Mouse (Mus musculus): Measurements from ENCODE around the gene Dbi. TPM values are rescaled to one million over a fixed set of nuclear protein-coding genes. Genes with fewer than 3 reads are reported as not detected.

The Dbi gene
- polyA plus RNA-seq, 1 experiment from 2014 or later = 421 TPM

DNA sequence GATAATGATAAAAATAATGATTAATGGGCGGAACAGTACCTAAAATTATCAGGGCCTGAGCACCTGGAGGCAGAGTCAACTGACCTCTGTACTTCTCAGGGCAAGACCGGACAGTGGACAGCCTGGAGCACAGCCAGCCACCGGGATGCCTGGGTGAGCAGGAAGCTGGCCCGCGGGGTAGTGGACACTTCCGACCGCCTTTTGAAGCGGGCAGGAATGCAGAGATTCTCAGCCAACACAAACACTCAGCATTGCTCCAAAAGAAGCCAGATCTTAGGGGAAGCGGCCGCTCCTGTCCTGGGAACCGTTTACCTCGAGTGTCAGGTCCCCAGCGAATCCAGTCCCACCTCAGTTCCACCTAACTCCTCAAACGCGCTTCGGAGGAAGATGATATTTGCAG, 48.0 kb downstream of the Dbi start:
- ATAC-seq (ENCODE audit: insufficient read depth) (no peak), DNase-seq (peak; percentile 63)
- Histone ChIP-seq H3K9me3 (ENCODE audit: low read depth, low read length) (no peaks in the 10 kb centered on the region), H3K4me2 (peak overlapping the region; percentile 84), H3K9ac (peak overlapping the region; percentile 20; the same call in 1 of the 2 replicates), H3K4me1 (ENCODE audit: insufficient read depth) (peaks cover 4% of the 10 kb centered on the region), H3K36me3 (ENCODE audit: insufficient read depth) (no peaks in the 10 kb centered on the region), H3K27me3 (ENCODE audit: insufficient read depth, low read length) (no peaks in the 10 kb centered on the region), H3K4me3 (ENCODE audit: low read depth, low read length) (peak overlapping the region; percentile 37), H3K27ac (ENCODE audit: low read depth) (no peak overlapping the region)
- no peak for TF ChIP-seq CTCF (IDR thresholded peaks at IDR 0.05; ENCODE audit: low read depth)
- WGBS = 5% methylated on average over 16 of the region's 16 CpGs

GRCm38 (mm10) chr1:120071133-120071532, 49.7 kb downstream of the Dbi start:
- no peak overlapping the region for H3K4me2 ChIP-seq
- TF ChIP-seq CTCF (IDR thresholded peaks at IDR 0.05; ENCODE audit: low read depth) = no peak
- peaks cover 4% of the 10 kb centered on the region for H3K4me1 ChIP-seq (ENCODE audit: insufficient read depth)
- 83% methylated on average over 4 of the region's 4 CpGs for WGBS
- H3K27me3 ChIP-seq (ENCODE audit: insufficient read depth, low read length) = no peaks in the 10 kb centered on the region
- H3K36me3 ChIP-seq (ENCODE audit: insufficient read depth) = no peaks in the 10 kb centered on the region
- no peak overlapping the region for H3K9ac ChIP-seq
- no peak for ATAC-seq (ENCODE audit: insufficient read depth)
- no peak overlapping the region for H3K27ac ChIP-seq (ENCODE audit: low read depth)
- no peak for DNase-seq
- no peak overlapping the region for H3K4me3 ChIP-seq (ENCODE audit: low read depth, low read length)
- no peaks in the 10 kb centered on the region for H3K9me3 ChIP-seq (ENCODE audit: low read depth, low read length)

DNA sequence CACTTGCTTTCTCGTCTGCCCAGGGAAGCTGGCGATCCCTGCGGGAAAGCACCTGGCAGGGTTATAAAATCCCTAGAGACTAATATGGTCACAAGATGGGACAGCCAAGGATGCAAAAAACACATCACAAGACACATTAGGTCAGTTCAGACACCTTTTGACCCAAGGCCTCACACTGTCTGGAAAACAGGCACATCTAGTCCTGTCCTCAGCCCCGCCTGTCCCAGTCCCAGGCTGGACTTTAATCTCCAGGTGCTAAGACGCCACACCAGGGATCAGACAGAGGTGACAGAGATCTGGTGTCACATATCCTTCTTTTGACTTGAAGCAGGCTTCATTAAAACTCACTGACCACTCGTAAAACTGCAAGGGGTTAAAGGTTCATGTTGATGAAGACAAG, 50.7 kb downstream of the Dbi start:
- Histone ChIP-seq H3K9ac (no peak overlapping the region), H3K9me3 (ENCODE audit: low read depth, low read length) (no peaks in the 10 kb centered on the region), H3K4me2 (no peak overlapping the region), H3K4me3 (ENCODE audit: low read depth, low read length) (no peak overlapping the region), H3K4me1 (ENCODE audit: insufficient read depth) (peaks cover 4% of the 10 kb centered on the region), H3K27me3 (ENCODE audit: insufficient read depth, low read length) (no peaks in the 10 kb centered on the region), H3K27ac (ENCODE audit: low read depth) (no peak overlapping the region), H3K36me3 (ENCODE audit: insufficient read depth) (no peaks in the 10 kb centered on the region)
- no peak for TF ChIP-seq CTCF (IDR thresholded peaks at IDR 0.05; ENCODE audit: low read depth)
- no peak for DNase-seq
- WGBS = 60% methylated on average over 6 of the region's 6 CpGs
- no peak for ATAC-seq (ENCODE audit: insufficient read depth)

- ATAC-seq (ENCODE audit: insufficient read depth) = peak; percentile 40; the same call in 1 of the 2 replicates
- 61% methylated on average over 5 of the region's 5 CpGs for whole genome bisulfite sequencing
Observed at GRCm38 (mm10) chr1:120069120-120069519, 51.8 kb downstream of the Dbi start.

GRCm38 (mm10) chr1:120066625-120067024, 54.3 kb downstream of the Dbi start:
- ATAC-seq (ENCODE audit: insufficient read depth) (no peak), DNase-seq (no peak)
- no peak for TF ChIP-seq CTCF (IDR thresholded peaks at IDR 0.05; ENCODE audit: low read depth)
- Histone ChIP-seq H3K27ac (ENCODE audit: low read depth) (no peak overlapping the region), H3K9ac (no peak overlapping the region), H3K36me3 (ENCODE audit: insufficient read depth) (no peaks in the 10 kb centered on the region), H3K4me1 (ENCODE audit: insufficient read depth) (no peaks in the 10 kb centered on the region), H3K9me3 (ENCODE audit: low read depth, low read length) (no peaks in the 10 kb centered on the region), H3K27me3 (ENCODE audit: insufficient read depth, low read length) (no peaks in the 10 kb centered on the region), H3K4me3 (ENCODE audit: low read depth, low read length) (no peak overlapping the region), H3K4me2 (no peak overlapping the region)
- WGBS = 75% methylated on average over 3 of the region's 3 CpGs

More at GRCm38 (mm10) chr1:120069120-120069519, 51.8 kb downstream of the Dbi start:
- Histone ChIP-seq H3K4me1 (ENCODE audit: insufficient read depth) (peaks cover 4% of the 10 kb centered on the region), H3K4me3 (ENCODE audit: low read depth, low read length) (no peak overlapping the region), H3K9me3 (ENCODE audit: low read depth, low read length) (no peaks in the 10 kb centered on the region), H3K36me3 (ENCODE audit: insufficient read depth) (no peaks in the 10 kb centered on the region), H3K27ac (ENCODE audit: low read depth) (no peak overlapping the region), H3K4me2 (no peak overlapping the region), H3K9ac (no peak overlapping the region), H3K27me3 (ENCODE audit: insufficient read depth, low read length) (no peaks in the 10 kb centered on the region)
- peak; percentile 36 for DNase-seq
- no peak for TF ChIP-seq CTCF (IDR thresholded peaks at IDR 0.05; ENCODE audit: low read depth)

GRCm38 (mm10) chr1:120066159-120066558, 54.7 kb downstream of the Dbi start:
- Histone ChIP-seq H3K9ac (no peak overlapping the region), H3K27ac (ENCODE audit: low read depth) (no peak overlapping the region), H3K4me3 (ENCODE audit: low read depth, low read length) (no peak overlapping the region), H3K36me3 (ENCODE audit: insufficient read depth) (no peaks in the 10 kb centered on the region), H3K27me3 (ENCODE audit: insufficient read depth, low read length) (no peaks in the 10 kb centered on the region), H3K4me2 (no peak overlapping the region), H3K4me1 (ENCODE audit: insufficient read depth) (no peaks in the 10 kb centered on the region), H3K9me3 (ENCODE audit: low read depth, low read length) (no peaks in the 10 kb centered on the region)
- DNase-seq (no peak), ATAC-seq (ENCODE audit: insufficient read depth) (no peak)
- WGBS = 76% methylated on average over 8 of the region's 8 CpGs
- no peak for TF ChIP-seq CTCF (IDR thresholded peaks at IDR 0.05; ENCODE audit: low read depth)

GRCm38 (mm10) chr1:120064036-120064682, 56.7 kb downstream of the Dbi start:
- no peak for ATAC-seq (ENCODE audit: insufficient read depth)
- 88% methylated on average over 11 of the region's 11 CpGs for WGBS

More at GRCm38 (mm10) chr1:120064036-120064682, 56.7 kb downstream of the Dbi start:
- H3K36me3 ChIP-seq (ENCODE audit: insufficient read depth) = no peaks in the 10 kb centered on the region
- H3K9me3 ChIP-seq (ENCODE audit: low read depth, low read length) = no peaks in the 10 kb centered on the region
- no peak for TF ChIP-seq CTCF (IDR thresholded peaks at IDR 0.05; ENCODE audit: low read depth)
- no peak for DNase-seq
- H3K4me3 ChIP-seq (ENCODE audit: low read depth, low read length) = no peak overlapping the region
- H3K4me2 ChIP-seq = no peak overlapping the region
- no peak overlapping the region for H3K9ac ChIP-seq
- no peak overlapping the region for H3K27ac ChIP-seq (ENCODE audit: low read depth)
- no peaks in the 10 kb centered on the region for H3K27me3 ChIP-seq (ENCODE audit: insufficient read depth, low read length)
- no peaks in the 10 kb centered on the region for H3K4me1 ChIP-seq (ENCODE audit: insufficient read depth)

Other genes with a start within 250 kb of the Dbi start
- gene Tmem177, start 207.9 kb downstream of the Dbi start, polyA plus RNA-seq (2014; fragmentation: Nextera tagmentation; extraction: Ambion mirVana) = 6.4 and 8.4 TPM in 2 replicates
- not detected in 2 replicates for gene Cfap221, start 123.8 kb downstream of the Dbi start, polyA plus RNA-seq (2014; fragmentation: Nextera tagmentation; extraction: Ambion mirVana)
- gene Sctr, start 114.2 kb downstream of the Dbi start, polyA plus RNA-seq (2014; fragmentation: Nextera tagmentation; extraction: Ambion mirVana) = 0.16 and 0.29 TPM in 2 replicates
- 7.4 and 8.0 TPM in 2 replicates for gene Tmem37, start 47.0 kb downstream of the Dbi start, polyA plus RNA-seq (2014; fragmentation: Nextera tagmentation; extraction: Ambion mirVana)
- gene 3110009E18Rik, start 109 bp upstream of the Dbi start, polyA plus RNA-seq (2014; fragmentation: Nextera tagmentation; extraction: Ambion mirVana) = 15.4 and 17.2 TPM in 2 replicates
- 2.3 and 2.9 TPM in 2 replicates for gene Steap3, start 151.6 kb upstream of the Dbi start, polyA plus RNA-seq (2014; fragmentation: Nextera tagmentation; extraction: Ambion mirVana)
- 0.12 and 0.20 TPM in 2 replicates for gene C1ql2, start 219.5 kb upstream of the Dbi start, polyA plus RNA-seq (2014; fragmentation: Nextera tagmentation; extraction: Ambion mirVana)

Data from lung, embryonic 14.5 days (tissue).